Mouse (Mus musculus): Measurements from ENCODE around the gene Kitl.

DNA sequence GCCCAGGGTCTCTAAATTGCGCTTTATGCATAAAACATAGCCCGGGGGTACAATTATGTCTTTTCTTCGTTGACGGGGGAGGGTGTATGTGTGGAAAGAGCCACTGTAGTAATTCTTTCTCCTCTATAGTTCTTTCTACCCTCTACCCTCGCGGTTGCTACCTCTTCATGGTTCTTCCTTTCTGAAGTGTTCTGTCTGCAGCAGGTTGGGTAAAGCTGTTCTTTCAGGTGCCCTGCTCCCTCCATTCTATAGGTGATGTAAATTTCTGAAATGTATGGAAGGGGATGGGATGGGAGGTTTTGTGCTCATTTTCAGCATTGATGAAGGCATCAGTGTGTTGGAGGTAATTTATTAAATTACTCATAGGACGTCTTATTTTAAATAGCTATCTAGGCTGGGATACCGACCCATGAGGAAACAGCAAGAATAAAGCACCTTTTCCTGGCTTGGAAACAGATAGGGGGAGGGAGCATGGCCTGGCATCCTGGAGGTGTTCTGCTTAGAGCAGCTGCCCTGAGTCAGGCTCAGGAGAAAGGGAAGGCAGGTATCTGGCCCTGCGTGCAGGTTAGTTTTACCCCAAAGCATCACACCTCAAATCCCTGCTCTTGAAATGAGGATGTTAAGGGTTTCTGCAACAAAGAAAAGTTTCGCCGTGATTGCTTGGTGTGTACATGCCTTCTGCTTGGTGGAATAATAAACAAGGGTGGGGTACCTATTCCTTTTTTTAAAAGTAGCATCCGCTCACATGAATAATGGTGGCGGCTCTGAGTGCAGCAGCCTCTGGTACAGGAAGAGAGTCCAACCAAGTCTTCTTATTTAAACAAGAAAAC is 1.7 kb downstream of the Kitl start:
- TF ChIP-seq POLR2A (IDR thresholded peaks at IDR 0.05; ENCODE audit: borderline replicate concordance, extremely low read depth, insufficient read depth, insufficient read length, poor library complexity, severe bottlenecking) (no peak), CTCF (IDR thresholded peaks at IDR 0.05; ENCODE audit: borderline replicate concordance, extremely low read depth, insufficient read depth, insufficient read length) (no peak)
